Mouse (Mus musculus) stomach, postnatal 0 days (tissue): ENCODE results near the gene Mtmr6. TPM values are rescaled to one million over a fixed set of nuclear protein-coding genes. Genes with fewer than 3 reads are reported as not detected.

Experiments used
- ATAC-seq: fragments of 200-750 bp; cut with Nextera tagmentation; 2 replicates; pipeline ENCODE4 v1.8.0; 2017; ENCODE audit not compliant: low FRiP score, low TSS enrichment
- DNase-seq: peaks from one replicate; pipeline ENCODE4 v3.0.0-alpha.2; 2016; ENCODE audit warnings: low spot score
- H3K27ac ChIP-seq: fragments of 300-500 bp; sonication (generic); replicated peaks from 2 replicates; pipeline ENCODE4 v1.5.1; 2014; ENCODE audit warnings: mild to moderate bottlenecking, control low read depth
- H3K27me3 ChIP-seq: fragments of 300-500 bp; sonication (generic); 2 replicates; pipeline ENCODE4 v1.6.1; 2014; ENCODE audit warnings: low read length; ENCODE audit not compliant: control insufficient read depth, insufficient read depth
- H3K36me3 ChIP-seq: fragments of 300-500 bp; sonication (generic); 2 replicates; pipeline ENCODE4 v1.6.1; 2014; ENCODE audit warnings: low read length, mixed read lengths; ENCODE audit not compliant: control insufficient read depth, insufficient read depth
- H3K4me1 ChIP-seq: fragments of 300-500 bp; sonication (generic); replicated peaks from 2 replicates; pipeline ENCODE4 v1.6.1; 2014; ENCODE audit warnings: antibody characterized with exemption; ENCODE audit not compliant: control insufficient read depth, insufficient read depth
- H3K4me2 ChIP-seq: fragments of 300-500 bp; sonication (generic); replicated peaks from 2 replicates; pipeline ENCODE4 v1.6.1; 2014; ENCODE audit warnings: low read depth, mild to moderate bottlenecking, control low read depth, moderate library complexity
- H3K4me3 ChIP-seq: fragments of 300-500 bp; sonication (generic); 2 replicates; pipeline ENCODE4 v1.5.1; 2014; ENCODE audit warnings: low read depth, low read length, control low read depth
- H3K9ac ChIP-seq: fragments of 300-500 bp; sonication (generic); 2 replicates; pipeline ENCODE4 v1.6.1; 2014; ENCODE audit warnings: mild to moderate bottlenecking, low read length, control low read depth, mixed read lengths
- H3K9me3 ChIP-seq: fragments of 300-500 bp; sonication (generic); 2 replicates; pipeline ENCODE4 v1.6.1; 2016; ENCODE audit warnings: low read length; ENCODE audit not compliant: control insufficient read depth
- CTCF ChIP-seq: IDR thresholded peaks from 2 replicates; pipeline ENCODE4 v1.5.1; 2016; ENCODE audit warnings: antibody characterized with exemption, low read depth, mild to moderate bottlenecking, moderate library complexity
- EP300 ChIP-seq: optimal IDR thresholded peaks from 2 replicates; pipeline ENCODE3; 2016; ENCODE audit warnings: antibody characterized with exemption
- WGBS: fragments of 180-500 bp; shearing (Covaris S2); extraction: QIAGEN DNeasy Blood & Tissue Kit; methylation state at CpG from one replicate; pipeline ENCODE4 v1.1.7; 2014; 5-methylcytosine and 5-hydroxymethylcytosine counted together
- polyA plus RNA-seq: library from polyadenylated mRNA; unstranded; fragments of >200 nt; fragmentation: Nextera tagmentation; extraction: Ambion mirVana; gene quantifications from 2 replicates; pipeline ENCODE4 v1.2.1, GENCODE M21; 2015

Mtmr6 gene
- polyA plus RNA-seq, 1 experiment from 2014 or later, result 31.4 TPM

DNA sequence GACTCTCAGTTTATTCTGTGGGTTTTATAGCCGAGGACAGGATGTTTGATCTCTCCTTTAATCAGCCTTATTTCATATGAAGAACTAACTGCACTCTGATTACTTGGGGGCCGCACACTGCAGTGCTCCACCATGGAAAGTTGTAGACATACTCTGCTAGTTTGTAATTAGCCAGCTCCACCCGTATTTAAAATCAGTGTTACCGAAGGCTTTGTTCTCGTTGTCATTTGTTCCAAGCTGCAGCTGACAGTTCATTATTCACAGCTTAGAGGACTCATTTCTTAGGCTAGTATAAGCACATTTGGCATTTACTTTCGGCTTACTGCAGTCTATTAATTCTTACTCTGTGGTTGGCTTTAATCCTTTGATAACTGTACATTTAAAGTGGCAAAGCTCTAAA, 36.0 kb downstream of the Mtmr6 start:
- no peak overlapping the region for H3K9ac ChIP-seq
- DNase-seq (no peak), ATAC-seq (no peak)
- H3K4me2 ChIP-seq, result no peak overlapping the region
- H3K4me3 ChIP-seq, result no peak overlapping the region
- 43% methylated on average over 6 of the region's 6 CpGs for WGBS
- TF ChIP-seq EP300 (no peak), CTCF (no peak)
- peaks cover 15% of the 10 kb centered on the region; the same call in 1 of the 2 replicates for H3K36me3 ChIP-seq
- H3K4me1 ChIP-seq, result no peaks in the 10 kb centered on the region
- H3K27ac ChIP-seq, result peak overlapping the region; percentile 30; the same call in 1 of the 2 replicates
- no peaks in the 10 kb centered on the region for H3K27me3 ChIP-seq
- no peaks in the 10 kb centered on the region for H3K9me3 ChIP-seq

- H3K4me3 ChIP-seq, result no peak overlapping the region
- H3K4me1 ChIP-seq, result no peaks in the 10 kb centered on the region
- no peak overlapping the region for H3K4me2 ChIP-seq
- no peak overlapping the region for H3K9ac ChIP-seq
- no peak overlapping the region for H3K27ac ChIP-seq
- TF ChIP-seq EP300 (no peak), CTCF (no peak)
- H3K27me3 ChIP-seq, result no peaks in the 10 kb centered on the region
- WGBS, result 92% methylated on average over 4 of the region's 4 CpGs
- DNase-seq (no peak), ATAC-seq (no peak)
- no peaks in the 10 kb centered on the region for H3K9me3 ChIP-seq
- H3K36me3 ChIP-seq, result peaks cover 15% of the 10 kb centered on the region; the same call in 1 of the 2 replicates
These were observed 37.4 kb downstream of the Mtmr6 start for GRCm38 (mm10) chr14:60302441-60302840.

GRCm38 (mm10) chr14:60304441-60305220, 39.6 kb downstream of the Mtmr6 start:
- WGBS, result 88% methylated on average over 2 of the region's 2 CpGs
- no peaks in the 10 kb centered on the region for H3K4me1 ChIP-seq
- H3K9me3 ChIP-seq, result no peaks in the 10 kb centered on the region
- H3K27me3 ChIP-seq, result no peaks in the 10 kb centered on the region
- DNase-seq (no peak), ATAC-seq (no peak)
- TF ChIP-seq CTCF, result no peak
- TF ChIP-seq EP300, result no peak
- no peak overlapping the region for H3K4me2 ChIP-seq
- H3K9ac ChIP-seq, result no peak overlapping the region
- H3K4me3 ChIP-seq, result no peak overlapping the region
- peaks cover 15% of the 10 kb centered on the region; the same call in 1 of the 2 replicates for H3K36me3 ChIP-seq
- no peak overlapping the region for H3K27ac ChIP-seq

DNA sequence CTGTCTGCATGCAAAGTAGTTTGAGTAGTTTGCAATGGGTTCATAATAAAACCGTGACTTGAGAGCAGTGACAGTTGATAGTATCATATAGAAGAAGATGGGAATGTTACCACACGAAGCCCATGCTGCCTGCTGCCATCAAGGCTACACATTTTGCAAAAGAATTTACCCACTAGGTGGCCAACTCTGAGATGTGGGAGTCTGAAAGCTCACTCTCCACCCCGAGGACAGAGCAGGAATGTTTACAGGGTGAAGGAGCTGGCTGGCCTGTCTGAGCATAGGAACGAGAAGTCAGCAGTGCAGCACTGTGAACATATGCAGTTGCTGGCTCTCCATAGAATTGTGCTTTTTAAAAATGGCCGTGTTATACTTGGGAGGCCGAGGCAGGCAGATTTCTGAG, 43.1 kb downstream of the Mtmr6 start:
- no peak; the same call in 1 of the 2 replicates for ATAC-seq
- Histone ChIP-seq H3K4me1 (no peaks in the 10 kb centered on the region), H3K9ac (no peak overlapping the region), H3K9me3 (no peaks in the 10 kb centered on the region), H3K27ac (no peak overlapping the region), H3K4me3 (no peak overlapping the region), H3K36me3 (peaks cover 5% of the 10 kb centered on the region; the same call in 1 of the 2 replicates), H3K4me2 (no peak overlapping the region), H3K27me3 (no peaks in the 10 kb centered on the region)
- WGBS, result 53% methylated on average over 6 of the region's 6 CpGs
- DNase-seq, result no peak
- TF ChIP-seq EP300 (no peak), CTCF (peak; percentile 47)

GRCm38 (mm10) chr14:60310691-60311090, 45.7 kb downstream of the Mtmr6 start:
- no peak overlapping the region for H3K27ac ChIP-seq
- ATAC-seq (no peak), DNase-seq (no peak)
- no peaks in the 10 kb centered on the region for H3K4me1 ChIP-seq
- no peaks in the 10 kb centered on the region for H3K27me3 ChIP-seq
- no peaks in the 10 kb centered on the region for H3K36me3 ChIP-seq
- no peak overlapping the region for H3K9ac ChIP-seq
- no peaks in the 10 kb centered on the region for H3K9me3 ChIP-seq
- no peak for TF ChIP-seq EP300
- no peak overlapping the region for H3K4me2 ChIP-seq
- no peak overlapping the region for H3K4me3 ChIP-seq
- WGBS, result 47% methylated on average over 4 of the region's 4 CpGs

DNA sequence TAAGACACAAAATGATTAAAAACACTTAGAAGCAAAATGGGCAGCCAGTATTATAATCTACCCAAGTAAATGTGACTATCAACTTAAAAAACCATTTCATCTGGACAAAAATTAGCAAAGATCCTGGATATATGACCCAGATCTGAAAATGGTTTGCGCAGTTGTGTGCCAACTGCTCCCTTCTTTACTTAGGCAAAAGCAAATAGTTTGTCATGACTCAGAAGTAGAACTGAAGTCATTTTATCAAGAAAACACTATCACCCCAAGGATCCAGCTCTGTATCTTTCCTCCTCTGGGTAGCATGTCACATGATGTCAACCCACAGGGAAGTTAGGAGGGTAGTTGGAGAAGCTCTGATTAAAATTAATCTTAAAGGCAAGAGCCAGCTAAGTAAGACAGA, 54.2 kb downstream of the Mtmr6 start:
- peak; percentile 67 for ATAC-seq
- Histone ChIP-seq H3K9ac (no peak overlapping the region), H3K4me1 (no peaks in the 10 kb centered on the region), H3K36me3 (no peaks in the 10 kb centered on the region), H3K4me2 (no peak overlapping the region), H3K27me3 (no peaks in the 10 kb centered on the region), H3K4me3 (no peak overlapping the region), H3K9me3 (no peaks in the 10 kb centered on the region), H3K27ac (no peak overlapping the region)
- TF ChIP-seq CTCF, result no peak
- no peak for TF ChIP-seq EP300
- 68% methylated on average over 1 of the region's 1 CpGs for WGBS
- DNase-seq, result no peak
